Mouse (Mus musculus) ES-E14 (cell line): ENCODE data around the gene Fancc. TPM values are rescaled to one million over a fixed set of nuclear protein-coding genes. Genes with fewer than 3 reads are reported as not detected.

Source experiments
- DNase-seq: peaks from one replicate; pipeline ENCODE4 v3.0.0-alpha.2; 2013; ENCODE audit warnings: low read depth, low spot score
- H3K27ac ChIP-seq: 2 replicates; pipeline ENCODE4 v1.5.1; 2012; ENCODE audit warnings: low read depth, mild to moderate bottlenecking, low read length, moderate library complexity, mixed read lengths; ENCODE audit not compliant: poor library complexity, insufficient read depth, severe bottlenecking
- H3K36me3 ChIP-seq: 2 replicates; pipeline ENCODE4 v1.6.1; 2012; ENCODE audit warnings: mild to moderate bottlenecking, low read length, moderate library complexity, mixed read lengths; ENCODE audit not compliant: control insufficient read depth, poor library complexity, insufficient read depth, severe bottlenecking
- H3K4me1 ChIP-seq, 2 experiments: fragments of 150-350 bp in 1 of 2; sonication (generic) in 1 of 2; 2 replicates each; pipeline ENCODE4 v1.6.1; 2012; ENCODE audit warnings: low read length in 2 of 2, mild to moderate bottlenecking in 1 of 2, mixed read lengths in 1 of 2; ENCODE audit not compliant: control insufficient read depth in 2 of 2, insufficient read depth in 2 of 2, poor library complexity in 1 of 2
- H3K4me3 ChIP-seq, 2 experiments: fragments of 150-350 bp in 1 of 2; sonication (generic) in 1 of 2; 2 replicates each; pipeline ENCODE4 v1.5.1; 2012; ENCODE audit warnings: low read length in 2 of 2, low read depth in 1 of 2, mild to moderate bottlenecking in 1 of 2, mixed read lengths in 1 of 2; ENCODE audit not compliant: insufficient read depth in 1 of 2, poor library complexity in 1 of 2, severe bottlenecking in 1 of 2
- H3K9ac ChIP-seq: 2 replicates; pipeline ENCODE4 v1.6.1; 2012; ENCODE audit warnings: low read depth, mild to moderate bottlenecking, low read length, mixed read lengths; ENCODE audit not compliant: poor library complexity, insufficient read depth, severe bottlenecking
- H3K9me3 ChIP-seq: fragments of 150-350 bp; sonication (generic); 2 replicates; pipeline ENCODE4 v1.6.1; 2012; ENCODE audit warnings: low read depth, mild to moderate bottlenecking, low read length; ENCODE audit not compliant: control insufficient read depth, insufficient read depth
- CHD2 ChIP-seq: IDR thresholded peaks from 2 replicates; pipeline ENCODE4 v1.6.1; 2014; ENCODE audit warnings: mild to moderate bottlenecking, low read depth, low read length, inconsistent platforms
- HCFC1 ChIP-seq: IDR thresholded peaks from 2 replicates; pipeline ENCODE4 v1.6.1; 2012; ENCODE audit warnings: low read length, inconsistent platforms, borderline replicate concordance; ENCODE audit not compliant: insufficient read depth
- MAFK ChIP-seq: IDR thresholded peaks from 2 replicates; pipeline ENCODE4 v1.6.1; 2014; ENCODE audit warnings: mild to moderate bottlenecking, low read depth, low read length, inconsistent platforms; ENCODE audit not compliant: insufficient read depth
- ZC3H11A ChIP-seq: IDR thresholded peaks from 2 replicates; pipeline ENCODE4 v1.6.1; 2012; ENCODE audit warnings: low read depth, mild to moderate bottlenecking, inconsistent platforms, low read length, borderline replicate concordance
- ZNF384 ChIP-seq: IDR thresholded peaks from 2 replicates; pipeline ENCODE4 v1.6.1; 2012; ENCODE audit warnings: low read depth, low read length, inconsistent platforms
- in situ Hi-C, 2 experiments: fragments of 600-800 bp; cut with MboI; formaldehyde crosslinking; loops; one replicate each; pipeline ENCODE4 v1.15.1; 2025; ENCODE audit warnings: low sequenced_read_pairs in 2 of 2, inconsistent platforms in 1 of 2; ENCODE audit not compliant: unreplicated experiment in 2 of 2
- total RNA-seq: library from RNA; depleted of rRNA; stranded (reverse); fragments of 300-350 nt; gene quantifications from 2 replicates; pipeline ENCODE4 v1.2.3, GENCODE M21; 2012

Fancc gene
- total RNA-seq, 1 experiment, result 9.4 TPM

DNA sequence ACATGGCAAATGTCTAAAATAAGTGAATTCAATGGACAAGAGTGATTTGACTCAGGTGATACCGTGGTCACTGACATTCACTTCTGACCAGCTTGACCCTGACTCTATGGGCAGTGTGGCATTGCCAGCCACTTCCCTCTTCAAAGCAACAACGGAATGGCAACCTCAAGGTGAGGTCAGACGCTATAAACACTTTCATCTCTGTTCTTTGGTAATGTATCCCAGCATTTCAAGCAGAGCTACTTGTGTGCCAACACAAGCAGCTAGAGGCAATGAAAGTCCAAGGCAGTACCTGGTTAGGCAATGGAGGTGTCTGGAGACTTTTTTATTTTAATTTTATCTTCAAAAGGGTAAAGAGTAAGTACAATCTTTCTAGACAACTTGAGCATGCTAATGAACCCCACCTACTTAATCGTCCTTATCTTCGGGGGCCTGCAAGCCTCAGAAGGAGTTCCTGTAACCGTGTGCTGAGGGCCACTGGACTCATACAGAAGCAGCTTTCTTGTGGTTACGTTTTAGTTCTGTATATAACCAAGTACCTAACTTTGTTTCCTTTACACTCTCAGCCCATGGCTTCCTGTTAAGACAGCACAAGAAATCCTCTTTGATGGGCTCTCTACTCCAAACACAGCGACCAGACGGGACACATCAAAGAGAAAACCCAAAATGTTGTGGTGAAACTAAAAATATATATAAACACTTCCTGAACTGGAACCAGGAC, 86.3 kb downstream of the Fancc start:
- Histone ChIP-seq H3K27ac (no peak overlapping the region), H3K9me3 (no peaks in the 10 kb centered on the region), H3K36me3 (no peaks in the 10 kb centered on the region), H3K4me3 (no peak overlapping the region), H3K9ac (no peak overlapping the region), H3K4me1 (peaks cover 0 to 2% of the 10 kb centered on the region in 2 experiments; a peak in 2 of 4 replicates)
- no peak for DNase-seq
- in situ Hi-C loops, result no loop called here
- TF ChIP-seq CHD2, result no peak
- TF ChIP-seq HCFC1, result no peak
- TF ChIP-seq ZNF384, result no peak
- TF ChIP-seq MAFK, result no peak
- no peak for TF ChIP-seq ZC3H11A

DNA sequence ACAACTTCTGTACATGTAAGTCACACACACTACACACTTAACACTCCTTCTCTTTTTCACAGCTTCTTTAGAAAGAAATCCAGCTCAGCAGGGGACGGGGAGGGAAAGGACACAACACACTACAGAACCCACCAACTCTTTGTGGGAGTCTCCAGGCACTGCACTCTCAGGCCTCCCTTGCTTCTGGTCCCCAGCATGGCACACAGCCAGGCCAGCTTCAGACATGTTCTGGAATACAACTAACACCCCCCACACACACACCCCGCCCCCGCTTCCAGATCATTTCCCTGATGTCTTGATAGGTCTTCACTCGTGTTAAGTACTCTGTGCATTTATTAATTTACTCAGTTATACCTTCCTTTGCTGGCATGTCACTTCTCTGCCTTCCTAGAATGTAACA, 91.9 kb downstream of the Fancc start:
- peaks cover 0 to 2% of the 10 kb centered on the region in 2 experiments; a peak in 2 of 4 replicates for H3K4me1 ChIP-seq
- TF ChIP-seq ZC3H11A, result no peak
- no peak for TF ChIP-seq HCFC1
- no peak for TF ChIP-seq CHD2
- TF ChIP-seq MAFK, result no peak
- no peak for TF ChIP-seq ZNF384
- H3K27ac ChIP-seq, result no peak overlapping the region

DNA sequence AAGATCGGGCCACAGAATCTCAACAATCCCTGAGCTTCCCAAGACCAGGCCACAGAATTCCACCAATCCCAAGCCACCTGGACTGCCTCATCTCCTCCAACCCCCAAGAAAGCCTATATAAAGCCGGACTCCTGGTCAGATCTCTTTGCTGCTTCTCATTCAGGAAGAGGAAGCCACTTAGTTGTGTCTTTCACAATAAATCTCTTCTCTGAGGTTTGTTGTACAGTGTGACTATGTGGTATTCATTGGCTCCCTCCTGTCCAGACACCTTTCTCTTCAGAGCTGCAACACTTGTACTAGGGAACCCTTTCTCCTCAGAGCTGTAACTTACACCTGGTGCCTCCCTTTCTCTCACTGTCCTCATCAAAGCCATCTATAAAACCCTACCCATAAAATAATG, 92.4 kb downstream of the Fancc start:
- H3K36me3 ChIP-seq, result no peaks in the 10 kb centered on the region
- no peak overlapping the region for H3K4me3 ChIP-seq
- no peak for TF ChIP-seq ZNF384
- TF ChIP-seq MAFK, result no peak
- TF ChIP-seq ZC3H11A, result no peak
- no peak for TF ChIP-seq CHD2
- TF ChIP-seq HCFC1, result no peak
- H3K9me3 ChIP-seq, result no peaks in the 10 kb centered on the region
- no peak for DNase-seq
- H3K4me1 ChIP-seq, result peaks cover 0 to 2% of the 10 kb centered on the region in 2 experiments; a peak in 2 of 4 replicates
- no peak overlapping the region for H3K27ac ChIP-seq
- no peak overlapping the region for H3K9ac ChIP-seq
- in situ Hi-C loops, result no loop called here

More for the DNA sequence above, 91.9 kb downstream of the Fancc start:
- Histone ChIP-seq H3K9me3 (no peaks in the 10 kb centered on the region), H3K36me3 (no peaks in the 10 kb centered on the region), H3K9ac (no peak overlapping the region), H3K4me3 (no peak overlapping the region)
- in situ Hi-C loops, result no loop called here
- DNase-seq, result no peak

DNA sequence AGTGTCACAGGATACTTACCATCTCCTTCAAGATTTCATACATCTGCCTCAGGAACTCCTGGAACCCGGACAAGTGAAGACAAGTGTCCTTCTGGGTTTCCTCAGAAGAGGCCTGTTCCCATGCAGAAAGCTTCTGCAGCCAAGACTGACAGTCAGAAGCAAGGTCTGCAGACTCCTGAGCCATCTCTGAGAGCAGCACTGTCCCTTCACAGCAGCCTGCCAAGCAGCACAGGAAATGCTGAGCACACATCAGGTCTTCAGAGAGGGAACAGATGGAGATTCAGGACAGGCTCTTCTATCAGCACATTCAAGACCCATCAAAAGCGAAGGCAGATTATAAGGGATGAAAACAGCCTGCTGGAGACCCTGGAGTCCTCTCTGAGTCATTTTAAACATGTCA, 94.3 kb downstream of the Fancc start:
- Histone ChIP-seq H3K9ac (no peak overlapping the region), H3K4me3 (no peak overlapping the region), H3K27ac (no peak overlapping the region), H3K36me3 (no peaks in the 10 kb centered on the region), H3K4me1 (no peaks in the 10 kb centered on the region), H3K9me3 (no peaks in the 10 kb centered on the region)
- no peak for TF ChIP-seq ZC3H11A
- no peak for TF ChIP-seq CHD2
- TF ChIP-seq HCFC1, result no peak
- no peak for TF ChIP-seq ZNF384
- TF ChIP-seq MAFK, result no peak
- in situ Hi-C loops, result no loop called here
- DNase-seq, result no peak

DNA sequence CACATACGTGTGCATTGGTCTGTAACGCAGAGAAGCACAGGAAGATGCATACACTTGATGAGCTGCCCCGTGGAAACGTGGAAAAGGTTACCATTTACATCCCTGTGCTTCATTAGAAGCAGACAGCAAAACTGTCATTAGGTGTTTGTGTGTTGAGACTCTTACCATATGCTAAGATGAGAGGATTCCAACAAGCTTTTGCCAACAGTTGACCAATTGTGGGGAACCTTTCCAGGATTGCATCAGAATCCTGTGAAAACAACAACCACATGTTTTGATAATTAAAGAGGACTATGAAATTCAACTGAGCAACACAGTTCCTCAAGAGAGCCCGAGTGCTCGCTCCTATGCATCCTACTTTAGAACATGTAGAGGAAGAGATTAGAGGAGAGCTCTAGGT, 97.0 kb downstream of the Fancc start:
- Histone ChIP-seq H3K4me3 (no peak overlapping the region), H3K9me3 (no peaks in the 10 kb centered on the region), H3K4me1 (no peaks in the 10 kb centered on the region), H3K36me3 (no peaks in the 10 kb centered on the region), H3K9ac (no peak overlapping the region), H3K27ac (no peak overlapping the region)
- no peak for TF ChIP-seq HCFC1
- no peak for TF ChIP-seq ZC3H11A
- no peak for TF ChIP-seq MAFK
- TF ChIP-seq CHD2, result no peak
- TF ChIP-seq ZNF384, result no peak
- in situ Hi-C loops, result no loop called here
- no peak for DNase-seq
